Mouse (Mus musculus) heart, embryonic 13.5 days (tissue): ENCODE data around the gene Il4. TPM values are rescaled to one million over a fixed set of nuclear protein-coding genes. Genes with fewer than 3 reads are reported as not detected.
"Not testable (repeated sequence)": the region's sequence is repeated elsewhere in the genome, so short reads cannot be mapped to it uniquely, and the experiment has no call there.

ENCODE experiments used
- ATAC-seq: fragments of 200-750 bp; cut with Nextera tagmentation; 2 replicates; pipeline ENCODE4 v1.8.0; 2017; ENCODE audit warnings: moderate TSS enrichment; ENCODE audit not compliant: insufficient number of reproducible peaks, low FRiP score, low TSS enrichment; ENCODE audit errors: extremely low read depth
- H3K27ac ChIP-seq: fragments of 300-500 bp; sonication (generic); replicated peaks from 2 replicates; pipeline ENCODE4 v1.5.1; 2015; ENCODE audit warnings: moderate library complexity, mild to moderate bottlenecking, inconsistent platforms
- H3K27me3 ChIP-seq: fragments of 300-500 bp; sonication (generic); replicated peaks from 2 replicates; pipeline ENCODE4 v1.6.1; 2015; ENCODE audit warnings: mild to moderate bottlenecking, inconsistent platforms
- H3K36me3 ChIP-seq: fragments of 300-500 bp; sonication (generic); 2 replicates; pipeline ENCODE4 v1.6.1; 2015; ENCODE audit warnings: mild to moderate bottlenecking, inconsistent platforms
- H3K4me1 ChIP-seq: fragments of 300-500 bp; sonication (generic); 2 replicates; pipeline ENCODE4 v1.6.1; 2015; ENCODE audit warnings: inconsistent platforms
- H3K4me2 ChIP-seq: fragments of 300-500 bp; sonication (generic); 2 replicates; pipeline ENCODE4 v1.6.1; 2015; ENCODE audit warnings: inconsistent platforms, mild to moderate bottlenecking, moderate library complexity
- H3K4me3 ChIP-seq: fragments of 300-500 bp; sonication (generic); 2 replicates; pipeline ENCODE4 v1.5.1; 2015; ENCODE audit warnings: moderate library complexity, mild to moderate bottlenecking, inconsistent platforms
- H3K9ac ChIP-seq: fragments of 300-500 bp; sonication (generic); 2 replicates; pipeline ENCODE4 v1.6.1; 2015; ENCODE audit warnings: inconsistent platforms, mild to moderate bottlenecking, moderate library complexity
- H3K9me3 ChIP-seq: fragments of 300-500 bp; sonication (generic); 2 replicates; pipeline ENCODE4 v1.6.1; 2016; ENCODE audit warnings: inconsistent platforms
- WGBS: fragments of 180-500 bp; shearing (Covaris S2); methylation state at CpG from one replicate; pipeline ENCODE4 v1.1.7; 2015; ENCODE audit warnings: mixed read lengths; 5-methylcytosine and 5-hydroxymethylcytosine counted together
- polyA plus RNA-seq: library from polyadenylated mRNA; unstranded; fragments of >200 nt; fragmentation: Nextera tagmentation; extraction: Ambion mirVana; gene quantifications from 2 replicates; pipeline ENCODE4 v1.2.1, GENCODE M21; 2015

Gene Il4
- polyA plus RNA-seq, 1 experiment from 2014 or later = 0.40 TPM

- H3K4me1 ChIP-seq, H3K4me3 ChIP-seq, H3K27ac ChIP-seq, H3K36me3 ChIP-seq, ATAC-seq, H3K9me3 ChIP-seq, H3K27me3 ChIP-seq, H3K4me2 ChIP-seq, H3K9ac ChIP-seq: not testable (repeated sequence)
- 75% methylated on average over 1 of the region's 3 CpGs for WGBS
Observed at GRCm38 (mm10) chr11:53559980-53560379, 58.5 kb downstream of the Il4 start.

- H3K4me3 ChIP-seq, H3K4me1 ChIP-seq, H3K27ac ChIP-seq, H3K36me3 ChIP-seq, ATAC-seq, H3K9ac ChIP-seq, H3K9me3 ChIP-seq, H3K27me3 ChIP-seq, H3K4me2 ChIP-seq: not testable (repeated sequence)
- WGBS = 89% methylated on average over 2 of the region's 3 CpGs
Observed at GRCm38 (mm10) chr11:53557992-53558391, 60.5 kb downstream of the Il4 start.

GRCm38 (mm10) chr11:53556529-53556928 is 61.9 kb downstream of the Il4 start:
- not testable (repeated sequence) for H3K9ac ChIP-seq, H3K27me3 ChIP-seq, H3K36me3 ChIP-seq, H3K9me3 ChIP-seq, H3K4me3 ChIP-seq, H3K27ac ChIP-seq, H3K4me1 ChIP-seq, H3K4me2 ChIP-seq, ATAC-seq
- 78% methylated on average over 15 of the region's 20 CpGs for WGBS

Other genes with a start within 250 kb of the Il4 start
- 0.51 TPM in 2 replicates for gene Leap2, start 195.5 kb downstream of the Il4 start, polyA plus RNA-seq
- gene Uqcrq, start 187.8 kb downstream of the Il4 start, polyA plus RNA-seq = 1,048 and 1,267 TPM in 2 replicates
- gene Gdf9, start 187.6 kb downstream of the Il4 start, polyA plus RNA-seq = 0.91 and 1.2 TPM in 2 replicates
- gene Gm10447, start 161.6 kb downstream of the Il4 start, polyA plus RNA-seq = 0.09 and 0.14 TPM in 2 replicates
- 3.0 TPM in 2 replicates for gene Shroom1, start 161.5 kb downstream of the Il4 start, polyA plus RNA-seq
- gene Gm9837, start 148.2 kb downstream of the Il4 start, polyA plus RNA-seq = not detected in 2 replicates
- gene Gm9945, start 138.5 kb downstream of the Il4 start, polyA plus RNA-seq = not detected in 2 replicates
- 0.27 and 0.47 TPM in 2 replicates for gene Sowaha, start 138.4 kb downstream of the Il4 start, polyA plus RNA-seq
- 18.0 and 18.3 TPM in 2 replicates for gene Sept8, start 99.4 kb downstream of the Il4 start, polyA plus RNA-seq
- gene Kif3a, start 51.3 kb downstream of the Il4 start, polyA plus RNA-seq = 37.3 and 41.5 TPM in 2 replicates
- not detected in 2 replicates for gene Il13, start 16.0 kb upstream of the Il4 start, polyA plus RNA-seq
- 19.1 and 20.3 TPM in 2 replicates for gene Rad50, start 88.7 kb upstream of the Il4 start, polyA plus RNA-seq
- not detected in 2 replicates for gene Il5, start 102.1 kb upstream of the Il4 start, polyA plus RNA-seq
- gene Irf1, start 151.3 kb upstream of the Il4 start, polyA plus RNA-seq = 8.6 and 10.0 TPM in 2 replicates
- gene Gm17334, start 154.5 kb upstream of the Il4 start, polyA plus RNA-seq = 0.21 TPM in 1 of 2 replicates, not detected in the other
- 0.22 and 0.25 TPM in 2 replicates for gene Gm12216, start 240.6 kb upstream of the Il4 start, polyA plus RNA-seq